Mouse (Mus musculus) NIH3T3 (cell line): ENCODE measurements around the gene Mllt3.

ENCODE experiments used
- DNase-seq: peaks from one replicate; pipeline ENCODE4 v3.0.0-alpha.2; 2012; ENCODE audit warnings: low read depth

Gene Mllt3

GRCm38 (mm10) chr4:87953268-87953667 is 79.9 kb downstream of the Mllt3 start:
- no peak for DNase-seq

GRCm38 (mm10) chr4:87949451-87949850 is 83.7 kb downstream of the Mllt3 start:
- DNase-seq: peak; percentile 69

- DNase-seq: no peak
Measured at GRCm38 (mm10) chr4:87944320-87944719, 88.8 kb downstream of the Mllt3 start.

GRCm38 (mm10) chr4:87942921-87943403 is 90.2 kb downstream of the Mllt3 start:
- DNase-seq: no peak

- DNase-seq: no peak
Measured at GRCm38 (mm10) chr4:87939474-87940154, 93.5 kb downstream of the Mllt3 start.

- DNase-seq: peak; percentile 31
Measured at GRCm38 (mm10) chr4:87936326-87936725, 96.8 kb downstream of the Mllt3 start.

GRCm38 (mm10) chr4:87933701-87934337 is 99.3 kb downstream of the Mllt3 start:
- DNase-seq: peak; percentile 79

GRCm38 (mm10) chr4:87930356-87931245 is 102.6 kb downstream of the Mllt3 start:
- DNase-seq: no peak

- DNase-seq: no peak
Measured at GRCm38 (mm10) chr4:87928603-87929199, 104.5 kb downstream of the Mllt3 start.

- DNase-seq: no peak
Measured at GRCm38 (mm10) chr4:87927354-87927753, 105.8 kb downstream of the Mllt3 start.

- DNase-seq: no peak
Measured at GRCm38 (mm10) chr4:87920664-87921063, 112.5 kb downstream of the Mllt3 start.

- peak; percentile 37 for DNase-seq
Measured at GRCm38 (mm10) chr4:87911172-87911994, 121.8 kb downstream of the Mllt3 start.

- DNase-seq: no peak
Measured at GRCm38 (mm10) chr4:87905149-87905771, 127.9 kb downstream of the Mllt3 start.

- no peak for DNase-seq
Measured at GRCm38 (mm10) chr4:87904722-87905121, 128.4 kb downstream of the Mllt3 start.

GRCm38 (mm10) chr4:87902584-87902983 is 130.6 kb downstream of the Mllt3 start:
- DNase-seq: no peak

GRCm38 (mm10) chr4:87901166-87901565 is 132.0 kb downstream of the Mllt3 start:
- DNase-seq: no peak

GRCm38 (mm10) chr4:87893498-87893897 is 139.7 kb downstream of the Mllt3 start:
- DNase-seq: no peak

GRCm38 (mm10) chr4:87893012-87893411 is 140.2 kb downstream of the Mllt3 start:
- no peak for DNase-seq

GRCm38 (mm10) chr4:87883225-87883875 is 149.8 kb downstream of the Mllt3 start:
- no peak for DNase-seq

GRCm38 (mm10) chr4:87881995-87882394 is 151.2 kb downstream of the Mllt3 start:
- no peak for DNase-seq
